Mouse (Mus musculus) heart, adult 2 months (tissue): ENCODE measurements around the gene 2410004B18Rik.

Source experiments
- CTCF ChIP-seq: fragments of 200-600 bp; IDR thresholded peaks from 2 replicates; pipeline ENCODE4 v1.8.1; 2022; ENCODE audit warnings: antibody characterized with exemption, mild to moderate bottlenecking, moderate library complexity
- EP300 ChIP-seq: fragments of 200-500 bp; IDR thresholded peaks from 2 replicates; pipeline ENCODE4 v1.6.1; 2011; ENCODE audit warnings: low read depth, low read length, control low read depth; ENCODE audit not compliant: insufficient read depth

- TF ChIP-seq CTCF (no peak), EP300 (no peak)
Measured at GRCm38 (mm10) chr3:145964018-145964387, 26.2 kb downstream of the 2410004B18Rik start.
